Mouse (Mus musculus): Measurements from ENCODE around the gene Srpk2. TPM values are rescaled to one million over a fixed set of nuclear protein-coding genes. Genes with fewer than 3 reads are reported as not detected.
"Not testable (repeated sequence)": the region's sequence is repeated elsewhere in the genome, so short reads cannot be mapped to it uniquely, and the experiment has no call there.

Gene Srpk2
- total RNA-seq, 4 experiments from 2014 or later = 26.2 to 32.1 (median 28.7) TPM

- no peak for DNase-seq (ENCODE audit: low spot score in 2 of 2)
Observed at GRCm38 (mm10) chr5:23568188-23568587, 116.2 kb downstream of the Srpk2 start.

- DNase-seq (ENCODE audit: low spot score in 2 of 2) = no peak
Observed at GRCm38 (mm10) chr5:23566382-23566781, 118.0 kb downstream of the Srpk2 start.

- no peak for DNase-seq (ENCODE audit: low spot score in 2 of 2)
Observed at GRCm38 (mm10) chr5:23562278-23563060, 121.9 kb downstream of the Srpk2 start.

GRCm38 (mm10) chr5:23561227-23561626 lies 123.2 kb downstream of the Srpk2 start:
- no peak for DNase-seq (ENCODE audit: low spot score in 2 of 2)

- no peak for DNase-seq (ENCODE audit: low spot score in 2 of 2)
Observed at GRCm38 (mm10) chr5:23560171-23560570, 124.2 kb downstream of the Srpk2 start.

- DNase-seq (ENCODE audit: low spot score in 2 of 2) = no peak
Observed at GRCm38 (mm10) chr5:23556007-23556770, 128.2 kb downstream of the Srpk2 start.

- not testable (repeated sequence) for DNase-seq (ENCODE audit: low spot score in 2 of 2)
Observed at GRCm38 (mm10) chr5:23553338-23553737, 131.1 kb downstream of the Srpk2 start.

GRCm38 (mm10) chr5:23551687-23552086 lies 132.7 kb downstream of the Srpk2 start:
- peak; percentile 8 to 17 for DNase-seq (ENCODE audit: low spot score in 2 of 2)

GRCm38 (mm10) chr5:23535692-23536091 lies 148.7 kb downstream of the Srpk2 start:
- no peak for DNase-seq (ENCODE audit: low spot score in 2 of 2)

GRCm38 (mm10) chr5:23531541-23532096 lies 152.8 kb downstream of the Srpk2 start:
- no peak for DNase-seq (ENCODE audit: low spot score in 2 of 2)

- no peak for DNase-seq (ENCODE audit: low spot score in 2 of 2)
Observed at GRCm38 (mm10) chr5:23531100-23531499, 153.3 kb downstream of the Srpk2 start.

GRCm38 (mm10) chr5:23524621-23525020 lies 159.8 kb downstream of the Srpk2 start:
- no peak for DNase-seq (ENCODE audit: low spot score in 2 of 2)

- DNase-seq (ENCODE audit: low spot score in 2 of 2) = no peak
Observed at GRCm38 (mm10) chr5:23523936-23524335, 160.5 kb downstream of the Srpk2 start.

GRCm38 (mm10) chr5:23521645-23522044 lies 162.8 kb downstream of the Srpk2 start:
- no peak for DNase-seq (ENCODE audit: low spot score in 2 of 2)

- DNase-seq (ENCODE audit: low spot score in 2 of 2) = no peak
Observed at GRCm38 (mm10) chr5:23519679-23520078, 164.7 kb downstream of the Srpk2 start.

GRCm38 (mm10) chr5:23518673-23519072 lies 165.7 kb downstream of the Srpk2 start:
- no peak for DNase-seq (ENCODE audit: low spot score in 2 of 2)

- DNase-seq (ENCODE audit: low spot score in 2 of 2) = no peak
Observed at GRCm38 (mm10) chr5:23517839-23518238, 166.6 kb downstream of the Srpk2 start.

- no peak for DNase-seq (ENCODE audit: low spot score in 2 of 2)
Observed at GRCm38 (mm10) chr5:23516962-23517361, 167.5 kb downstream of the Srpk2 start.

- no peak for DNase-seq (ENCODE audit: low spot score in 2 of 2)
Observed at GRCm38 (mm10) chr5:23515038-23515437, 169.4 kb downstream of the Srpk2 start.

GRCm38 (mm10) chr5:23513468-23513867 lies 170.9 kb downstream of the Srpk2 start:
- DNase-seq (ENCODE audit: low spot score in 2 of 2) = no peak

GRCm38 (mm10) chr5:23512556-23512955 lies 171.9 kb downstream of the Srpk2 start:
- DNase-seq (ENCODE audit: low spot score in 2 of 2) = no peak

- no peak for DNase-seq (ENCODE audit: low spot score in 2 of 2)
Observed at GRCm38 (mm10) chr5:23511456-23511855, 173.0 kb downstream of the Srpk2 start.
